Mouse (Mus musculus): Measurements from ENCODE around the gene Fanci. TPM values are rescaled to one million over a fixed set of nuclear protein-coding genes. Genes with fewer than 3 reads are reported as not detected.

Fanci gene
- polyA plus RNA-seq, 1 experiment: 0.17 TPM

DNA sequence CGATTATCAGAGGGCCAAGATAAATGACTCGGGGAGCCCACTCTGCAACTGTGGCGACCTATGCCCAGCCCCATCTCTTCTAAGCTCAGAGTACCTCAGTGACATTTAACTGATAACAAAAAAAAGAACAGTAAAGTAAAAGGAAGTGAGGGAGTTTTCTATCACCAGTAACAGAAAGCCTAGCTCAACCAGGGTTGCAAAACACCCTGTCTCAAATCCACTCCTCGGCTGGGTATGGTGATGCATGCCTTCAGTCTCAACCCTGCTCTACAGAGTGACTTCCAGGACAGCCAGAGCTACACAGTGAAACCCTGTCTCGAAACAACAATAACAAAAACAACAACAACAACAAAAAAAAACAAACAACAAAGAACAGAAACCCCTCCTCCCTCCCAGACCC lies 78.0 kb downstream of the Fanci start:
- WGBS: 89% methylated on average over 5 of the region's 5 CpGs
- no peak overlapping the region for H3K27ac ChIP-seq (ENCODE audit: insufficient read depth, low read depth, low read length)
- H3K4me1 ChIP-seq (ENCODE audit: control insufficient read depth, insufficient read depth, low read length): peaks cover 4% of the 10 kb centered on the region; the same call in 1 of the 2 replicates
- TF ChIP-seq CTCF (conservative IDR thresholded peaks at IDR 0.05; ENCODE audit: insufficient read depth, insufficient read length, low read depth, low read length) (no peak), POLR2A (IDR thresholded peaks at IDR 0.05; ENCODE audit: low read depth, low read length) (no peak)
- no peak for DNase-seq
- H3K36me3 ChIP-seq (ENCODE audit: control insufficient read depth, insufficient read depth, low read length): no peaks in the 10 kb centered on the region
- H3K4me3 ChIP-seq (ENCODE audit: insufficient read depth, low read depth, low read length): no peak overlapping the region
- no peaks in the 10 kb centered on the region for H3K27me3 ChIP-seq (replicated peaks; ENCODE audit: control insufficient read depth, insufficient read depth, low read length)

DNA sequence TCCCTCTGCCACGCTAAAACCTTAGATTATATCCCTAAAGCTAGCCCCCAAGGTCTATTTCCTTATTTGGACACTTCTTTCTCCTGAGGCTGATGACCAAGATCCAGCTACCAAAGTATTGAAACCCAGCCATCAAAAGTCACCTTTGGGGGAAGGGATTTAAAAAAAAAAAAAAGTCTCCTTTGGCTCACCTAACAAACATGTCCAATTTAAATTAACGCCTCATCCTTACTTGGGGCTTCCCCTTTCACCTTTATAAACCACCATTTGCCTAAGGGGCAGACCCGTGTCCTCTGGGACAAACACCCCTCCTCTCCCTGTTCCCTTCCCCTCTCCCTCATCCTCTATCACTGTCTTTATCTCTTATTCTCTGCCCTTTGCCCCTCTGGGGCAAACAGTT lies 79.0 kb downstream of the Fanci start:
- 74% methylated on average over 3 of the region's 3 CpGs for WGBS
- Histone ChIP-seq H3K27ac (ENCODE audit: insufficient read depth, low read depth, low read length) (no peak overlapping the region), H3K27me3 (replicated peaks; ENCODE audit: control insufficient read depth, insufficient read depth, low read length) (no peaks in the 10 kb centered on the region), H3K36me3 (ENCODE audit: control insufficient read depth, insufficient read depth, low read length) (no peaks in the 10 kb centered on the region), H3K4me3 (ENCODE audit: insufficient read depth, low read depth, low read length) (no peak overlapping the region), H3K4me1 (ENCODE audit: control insufficient read depth, insufficient read depth, low read length) (no peaks in the 10 kb centered on the region; the same call in 1 of the 2 replicates)
- TF ChIP-seq CTCF (conservative IDR thresholded peaks at IDR 0.05; ENCODE audit: insufficient read depth, insufficient read length, low read depth, low read length) (no peak), POLR2A (IDR thresholded peaks at IDR 0.05; ENCODE audit: low read depth, low read length) (no peak)
- DNase-seq: no peak

DNA sequence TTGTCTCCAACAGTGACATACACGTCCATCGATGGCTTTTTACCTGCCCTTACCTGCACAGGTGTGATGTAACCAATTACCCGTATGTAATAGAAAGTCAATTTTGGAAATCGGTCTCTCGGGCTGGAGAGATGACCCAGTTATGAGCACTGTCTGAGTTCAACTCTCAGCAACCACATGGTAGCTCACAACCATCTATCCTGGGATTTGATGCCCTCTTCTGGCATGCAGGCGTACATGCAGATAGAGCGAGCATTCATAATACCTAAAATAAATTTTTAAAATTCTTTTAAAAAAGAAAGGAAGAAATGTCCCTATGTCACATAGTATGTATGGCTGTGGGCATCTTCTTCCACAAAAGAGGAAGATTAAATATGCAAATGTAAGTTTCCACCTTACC lies 79.7 kb downstream of the Fanci start:
- 72% methylated on average over 7 of the region's 7 CpGs for WGBS
- no peak for DNase-seq
- no peak overlapping the region for H3K27ac ChIP-seq (ENCODE audit: insufficient read depth, low read depth, low read length)
- no peak overlapping the region for H3K4me3 ChIP-seq (ENCODE audit: insufficient read depth, low read depth, low read length)
- no peaks in the 10 kb centered on the region for H3K36me3 ChIP-seq (ENCODE audit: control insufficient read depth, insufficient read depth, low read length)
- no peaks in the 10 kb centered on the region; the same call in 1 of the 2 replicates for H3K4me1 ChIP-seq (ENCODE audit: control insufficient read depth, insufficient read depth, low read length)
- no peaks in the 10 kb centered on the region for H3K27me3 ChIP-seq (replicated peaks; ENCODE audit: control insufficient read depth, insufficient read depth, low read length)
- TF ChIP-seq CTCF (conservative IDR thresholded peaks at IDR 0.05; ENCODE audit: insufficient read depth, insufficient read length, low read depth, low read length) (peak; percentile 43; the same call in 1 of the 2 replicates), POLR2A (IDR thresholded peaks at IDR 0.05; ENCODE audit: low read depth, low read length) (no peak)

DNA sequence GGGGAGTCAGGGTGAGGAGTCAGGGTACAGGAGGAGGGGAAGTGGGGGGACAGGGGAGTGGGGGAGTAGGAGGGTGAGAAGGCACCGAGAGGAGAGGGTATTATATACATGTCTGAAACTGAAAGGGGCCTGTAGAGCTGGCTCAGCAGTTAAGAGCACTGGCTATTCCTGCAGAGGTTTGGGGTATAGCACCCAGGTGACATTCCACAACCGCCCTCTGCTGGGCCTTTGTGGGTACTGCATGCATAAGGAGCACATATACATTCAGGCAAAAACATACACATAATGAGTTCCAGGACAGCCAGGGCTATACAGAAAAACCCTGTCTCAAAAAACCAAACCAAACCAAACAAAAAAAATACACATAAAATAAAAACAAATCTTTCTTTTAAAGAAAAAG lies 81.1 kb downstream of the Fanci start:
- H3K36me3 ChIP-seq (ENCODE audit: control insufficient read depth, insufficient read depth, low read length): no peaks in the 10 kb centered on the region
- WGBS: 65% methylated on average over 2 of the region's 2 CpGs
- peak; percentile 41 for TF ChIP-seq CTCF (conservative IDR thresholded peaks at IDR 0.05; ENCODE audit: insufficient read depth, insufficient read length, low read depth, low read length)
- TF ChIP-seq POLR2A (IDR thresholded peaks at IDR 0.05; ENCODE audit: low read depth, low read length): no peak
- no peaks in the 10 kb centered on the region for H3K27me3 ChIP-seq (replicated peaks; ENCODE audit: control insufficient read depth, insufficient read depth, low read length)
- no peak for DNase-seq
- H3K4me3 ChIP-seq (ENCODE audit: insufficient read depth, low read depth, low read length): no peak overlapping the region
- no peaks in the 10 kb centered on the region for H3K4me1 ChIP-seq (ENCODE audit: control insufficient read depth, insufficient read depth, low read length)
- no peak overlapping the region for H3K27ac ChIP-seq (ENCODE audit: insufficient read depth, low read depth, low read length)

DNA sequence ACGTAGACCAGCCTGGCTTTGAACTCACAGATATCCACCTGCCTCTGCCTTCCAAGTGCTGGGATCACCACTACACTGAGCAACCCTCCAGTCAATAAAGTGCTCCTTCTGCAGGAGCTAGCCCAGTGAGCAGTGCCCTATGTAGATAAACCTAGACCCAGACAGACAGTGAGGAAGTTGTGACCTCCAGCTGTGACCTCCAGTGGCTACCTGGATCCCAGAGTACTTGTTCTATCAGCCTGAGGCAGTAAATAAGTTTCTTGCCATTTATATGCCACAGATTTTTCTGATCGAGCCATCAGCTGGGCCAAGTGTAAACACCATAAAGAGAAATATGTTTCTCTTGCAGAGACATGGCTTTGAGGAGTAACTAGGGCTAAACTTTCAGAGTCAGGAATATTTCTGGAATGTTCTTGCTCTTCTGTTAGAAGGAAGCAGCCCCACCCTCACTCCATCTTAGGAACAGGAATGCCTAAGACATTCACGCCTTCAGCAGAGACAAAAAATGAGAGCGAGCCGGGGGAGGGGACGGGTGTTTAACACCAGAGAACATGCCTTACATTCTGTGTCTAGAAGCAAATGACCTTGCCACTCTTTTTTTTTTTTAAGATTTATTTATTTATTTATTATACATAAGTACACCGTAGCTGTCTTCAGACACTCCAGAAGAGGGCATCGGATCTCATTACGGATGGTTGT lies 81.9 kb downstream of the Fanci start:
- H3K36me3 ChIP-seq (ENCODE audit: control insufficient read depth, insufficient read depth, low read length): no peaks in the 10 kb centered on the region
- no peak for DNase-seq
- WGBS: 89% methylated on average over 9 of the region's 9 CpGs
- H3K27ac ChIP-seq (ENCODE audit: insufficient read depth, low read depth, low read length): no peak overlapping the region
- no peak overlapping the region for H3K4me3 ChIP-seq (ENCODE audit: insufficient read depth, low read depth, low read length)
- H3K4me1 ChIP-seq (ENCODE audit: control insufficient read depth, insufficient read depth, low read length): no peaks in the 10 kb centered on the region
- H3K27me3 ChIP-seq (replicated peaks; ENCODE audit: control insufficient read depth, insufficient read depth, low read length): no peaks in the 10 kb centered on the region
- TF ChIP-seq POLR2A (IDR thresholded peaks at IDR 0.05; ENCODE audit: low read depth, low read length): no peak
- TF ChIP-seq CTCF (conservative IDR thresholded peaks at IDR 0.05; ENCODE audit: insufficient read depth, insufficient read length, low read depth, low read length): no peak

DNA sequence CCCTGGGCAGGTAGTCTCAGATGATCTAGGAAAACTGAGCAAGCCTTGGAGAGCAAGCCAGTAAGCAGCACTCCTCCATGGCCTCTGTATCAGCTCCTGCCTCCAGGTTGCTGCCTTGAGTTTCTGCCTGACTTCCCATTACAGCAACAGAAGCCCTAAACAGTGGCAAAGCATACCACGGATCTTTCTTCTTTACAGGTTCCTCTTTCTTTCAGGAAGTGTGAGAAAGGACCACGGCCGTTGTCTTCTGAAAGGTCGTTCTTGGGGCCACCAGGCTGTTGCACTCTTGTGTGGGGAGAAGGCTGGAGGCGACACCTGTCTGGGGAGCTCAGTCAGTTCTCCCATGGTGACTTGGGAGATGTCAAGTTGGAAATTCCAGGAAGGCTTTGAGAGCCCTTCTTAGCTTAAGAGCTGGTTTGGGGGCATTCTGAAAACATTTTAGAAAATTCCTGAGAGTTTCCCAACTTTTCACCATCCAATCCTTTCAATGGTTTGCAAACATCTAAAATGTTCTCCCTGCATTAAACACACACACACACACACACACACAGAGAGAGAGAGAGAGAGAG lies 83.2 kb downstream of the Fanci start:
- DNase-seq: no peak
- H3K27ac ChIP-seq (ENCODE audit: insufficient read depth, low read depth, low read length): no peak overlapping the region
- no peaks in the 10 kb centered on the region for H3K36me3 ChIP-seq (ENCODE audit: control insufficient read depth, insufficient read depth, low read length)
- H3K27me3 ChIP-seq (replicated peaks; ENCODE audit: control insufficient read depth, insufficient read depth, low read length): no peaks in the 10 kb centered on the region
- no peak overlapping the region for H3K4me3 ChIP-seq (ENCODE audit: insufficient read depth, low read depth, low read length)
- WGBS: 66% methylated on average over 5 of the region's 5 CpGs
- H3K4me1 ChIP-seq (ENCODE audit: control insufficient read depth, insufficient read depth, low read length): no peaks in the 10 kb centered on the region
- TF ChIP-seq POLR2A (IDR thresholded peaks at IDR 0.05; ENCODE audit: low read depth, low read length) (no peak), CTCF (conservative IDR thresholded peaks at IDR 0.05; ENCODE audit: insufficient read depth, insufficient read length, low read depth, low read length) (no peak)

DNA sequence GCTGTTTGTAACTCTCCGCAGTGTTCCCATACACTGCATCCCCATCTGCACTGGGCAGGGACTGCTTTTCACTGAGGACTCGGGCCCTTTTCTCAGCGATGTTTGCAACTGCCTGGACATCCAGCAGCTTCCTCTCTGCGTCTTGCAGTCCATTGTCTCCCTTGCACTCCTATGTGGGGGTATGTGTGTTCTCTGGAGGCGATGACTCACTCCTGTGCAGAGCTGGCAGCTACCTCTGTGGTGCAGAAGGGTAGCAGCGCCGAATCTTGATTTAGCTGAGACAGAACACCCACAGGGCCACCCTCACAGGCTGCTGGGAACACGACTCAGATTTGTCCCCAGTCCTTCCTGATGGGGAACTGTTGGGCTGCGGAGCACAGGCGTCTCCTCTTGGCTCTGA lies 94.8 kb downstream of the Fanci start:
- no peak for TF ChIP-seq CTCF (conservative IDR thresholded peaks at IDR 0.05; ENCODE audit: insufficient read depth, insufficient read length, low read depth, low read length)
- TF ChIP-seq POLR2A (IDR thresholded peaks at IDR 0.05; ENCODE audit: low read depth, low read length): no peak
- 57% methylated on average over 10 of the region's 10 CpGs for WGBS
- no peak overlapping the region for H3K4me3 ChIP-seq (ENCODE audit: insufficient read depth, low read depth, low read length)
- no peaks in the 10 kb centered on the region for H3K36me3 ChIP-seq (ENCODE audit: control insufficient read depth, insufficient read depth, low read length)
- H3K27me3 ChIP-seq (replicated peaks; ENCODE audit: control insufficient read depth, insufficient read depth, low read length): no peaks in the 10 kb centered on the region
- H3K27ac ChIP-seq (ENCODE audit: insufficient read depth, low read depth, low read length): no peak overlapping the region
- no peaks in the 10 kb centered on the region for H3K4me1 ChIP-seq (ENCODE audit: control insufficient read depth, insufficient read depth, low read length)
- no peak for DNase-seq

Data from kidney, adult 2 months (tissue).